Mouse (Mus musculus) cerebellum, adult 9-10 months (tissue): ENCODE measurements around the gene Clasp1.

Source experiments
- DNase-seq: peaks from one replicate; pipeline ENCODE4 v3.0.0; 2022

Gene Clasp1

GRCm38 (mm10) chr1:118403440-118403839, 14.6 kb downstream of the Clasp1 start:
- DNase-seq: no peak

- no peak for DNase-seq
Observed at GRCm38 (mm10) chr1:118407586-118408250, 18.9 kb downstream of the Clasp1 start.

- no peak for DNase-seq
Observed at GRCm38 (mm10) chr1:118409249-118409648, 20.4 kb downstream of the Clasp1 start.

GRCm38 (mm10) chr1:118410824-118411223, 22.0 kb downstream of the Clasp1 start:
- no peak for DNase-seq

- DNase-seq: no peak
Observed at GRCm38 (mm10) chr1:118413169-118413568, 24.3 kb downstream of the Clasp1 start.

- DNase-seq: no peak
Observed at GRCm38 (mm10) chr1:118417047-118417730, 28.3 kb downstream of the Clasp1 start.

GRCm38 (mm10) chr1:118419399-118419798, 30.5 kb downstream of the Clasp1 start:
- no peak for DNase-seq

GRCm38 (mm10) chr1:118421149-118421548, 32.3 kb downstream of the Clasp1 start:
- DNase-seq: no peak

GRCm38 (mm10) chr1:118422812-118423211, 34.0 kb downstream of the Clasp1 start:
- DNase-seq: no peak

GRCm38 (mm10) chr1:118425982-118426381, 37.1 kb downstream of the Clasp1 start:
- DNase-seq: no peak

GRCm38 (mm10) chr1:118428354-118429084, 39.7 kb downstream of the Clasp1 start:
- DNase-seq: no peak

- no peak for DNase-seq
Observed at GRCm38 (mm10) chr1:118431548-118431947, 42.7 kb downstream of the Clasp1 start.

- no peak for DNase-seq
Observed at GRCm38 (mm10) chr1:118435001-118435473, 46.2 kb downstream of the Clasp1 start.

- DNase-seq: no peak
Observed at GRCm38 (mm10) chr1:118437856-118438255, 49.0 kb downstream of the Clasp1 start.

GRCm38 (mm10) chr1:118438332-118438731, 49.5 kb downstream of the Clasp1 start:
- no peak for DNase-seq

GRCm38 (mm10) chr1:118440547-118440946, 51.7 kb downstream of the Clasp1 start:
- no peak for DNase-seq

- DNase-seq: no peak
Observed at GRCm38 (mm10) chr1:118444420-118444819, 55.6 kb downstream of the Clasp1 start.

GRCm38 (mm10) chr1:118444988-118445387, 56.1 kb downstream of the Clasp1 start:
- no peak for DNase-seq

GRCm38 (mm10) chr1:118445441-118445840, 56.6 kb downstream of the Clasp1 start:
- no peak for DNase-seq

GRCm38 (mm10) chr1:118446006-118446405, 57.1 kb downstream of the Clasp1 start:
- no peak for DNase-seq

GRCm38 (mm10) chr1:118447131-118447530, 58.3 kb downstream of the Clasp1 start:
- DNase-seq: no peak

- DNase-seq: no peak
Observed at GRCm38 (mm10) chr1:118448214-118448613, 59.4 kb downstream of the Clasp1 start.

GRCm38 (mm10) chr1:118450891-118451450, 62.1 kb downstream of the Clasp1 start:
- no peak for DNase-seq
